Comparison of ENCODE assay signal across 8 mouse cellular contexts in the genomic region with DNA sequence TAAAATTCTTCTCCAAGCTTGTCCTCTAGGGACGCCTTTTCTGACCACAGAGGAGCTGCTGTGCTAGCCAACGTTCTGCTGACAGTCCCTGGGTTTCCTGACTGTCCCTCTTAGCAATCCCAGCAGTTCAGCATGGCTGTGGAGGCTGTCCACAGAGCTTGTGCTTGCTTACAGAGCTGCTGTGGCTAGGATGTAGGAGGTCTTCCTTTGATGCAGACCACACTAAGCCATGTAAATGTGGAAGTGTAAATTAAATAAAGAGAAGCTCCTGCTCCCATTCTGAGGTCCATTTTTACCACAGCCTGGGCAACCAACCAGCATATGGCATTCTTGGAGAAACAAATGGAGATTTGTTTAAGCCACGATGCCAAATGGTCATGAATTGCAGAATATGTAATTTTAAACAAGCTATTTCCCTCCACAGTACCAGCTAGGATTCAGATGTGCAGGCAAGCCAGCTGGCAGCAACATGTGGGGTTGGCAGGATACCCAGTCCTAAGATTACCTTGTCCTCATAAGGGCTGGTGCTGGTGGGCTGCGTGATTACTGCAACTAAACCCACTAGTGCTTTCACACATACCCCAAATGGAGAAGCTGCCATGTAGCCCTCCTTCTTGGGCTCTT.
A peak's percentile ranks its signal among the peaks of the same experiment; 100 is the strongest.
DNase-seq lines count a peak whose midpoint lies in the region; ATAC-seq and TF ChIP-seq lines count a peak whose summit lies in the region.

No protein-coding gene starts in this region.

- TF ChIP-seq CTCF in forebrain, postnatal 0 days (IDR thresholded peaks at IDR 0.05; ENCODE audit: low read depth), result no peak

- peaks cover 6% of the 10 kb centered on the region for H3K4me1 ChIP-seq in midbrain, embryonic 10.5 days
- no peaks in the 10 kb centered on the region for H3K4me1 ChIP-seq in midbrain, embryonic 11.5 days (ENCODE audit: control insufficient read depth, insufficient read depth, low read length)
- peaks cover 7% of the 10 kb centered on the region; the same call in 1 of the 2 replicates for H3K4me1 ChIP-seq in forebrain, postnatal 0 days (ENCODE audit: insufficient read depth)

- no peak overlapping the region for H3K4me3 ChIP-seq in midbrain, embryonic 10.5 days
- H3K4me3 ChIP-seq in midbrain, embryonic 11.5 days (ENCODE audit: low read depth, low read length), result no peak overlapping the region
- H3K4me3 ChIP-seq in forebrain, postnatal 0 days (ENCODE audit: low read depth, low read length), result no peak overlapping the region

- DNase-seq in midbrain, embryonic 10.5 days (ENCODE audit: low spot score), result no peak
- no peak for DNase-seq in midbrain, embryonic 11.5 days (ENCODE audit: low spot score, missing footprints)
- DNase-seq in forebrain, postnatal 0 days, result peak; percentile 73
- peak; percentile 46 to 53 for DNase-seq in layer of hippocampus, postnatal 36 days
- peak; percentile 74 for DNase-seq in right cerebral cortex, adult 18-20 months
- DNase-seq in gastrocnemius, postnatal 10 days, result no peak
- DNase-seq in kidney, adult 11 months, result no peak
- no peak for DNase-seq in adrenal gland, adult 2 months

- ATAC-seq in midbrain, embryonic 11.5 days (ENCODE audit: low FRiP score), result no peak
- peak; percentile 80 for ATAC-seq in forebrain, postnatal 0 days

- H3K9ac ChIP-seq in midbrain, embryonic 11.5 days (ENCODE audit: low read length), result no peak overlapping the region
- H3K9ac ChIP-seq in forebrain, postnatal 0 days, result no peak overlapping the region

- no peaks in the 10 kb centered on the region for H3K36me3 ChIP-seq in midbrain, embryonic 10.5 days
- no peaks in the 10 kb centered on the region for H3K36me3 ChIP-seq in midbrain, embryonic 11.5 days (ENCODE audit: control insufficient read depth, insufficient read depth, low read length)
- H3K36me3 ChIP-seq in forebrain, postnatal 0 days (ENCODE audit: insufficient read depth), result no peaks in the 10 kb centered on the region

- H3K27me3 ChIP-seq in midbrain, embryonic 10.5 days (ENCODE audit: low read depth, poor library complexity, severe bottlenecking), result no peaks in the 10 kb centered on the region
- no peaks in the 10 kb centered on the region for H3K27me3 ChIP-seq in midbrain, embryonic 11.5 days (ENCODE audit: control insufficient read depth, insufficient read depth, low read length)
- no peaks in the 10 kb centered on the region for H3K27me3 ChIP-seq in forebrain, postnatal 0 days (ENCODE audit: insufficient read depth, low read length)

- no peak overlapping the region for H3K4me2 ChIP-seq in midbrain, embryonic 11.5 days
- no peak overlapping the region for H3K4me2 ChIP-seq in forebrain, postnatal 0 days (ENCODE audit: low read depth)

- no peaks in the 10 kb centered on the region for H3K9me3 ChIP-seq in midbrain, embryonic 10.5 days (replicated peaks)
- H3K9me3 ChIP-seq in midbrain, embryonic 11.5 days (ENCODE audit: control insufficient read depth, low read length), result no peaks in the 10 kb centered on the region
- no peaks in the 10 kb centered on the region for H3K9me3 ChIP-seq in forebrain, postnatal 0 days (ENCODE audit: low read length)

- WGBS in midbrain, embryonic 10.5 days, result 68% methylated on average over 4 of the region's 4 CpGs
- WGBS in midbrain, embryonic 11.5 days, result 66% methylated on average over 4 of the region's 4 CpGs
- WGBS in forebrain, postnatal 0 days, result 38% methylated on average over 4 of the region's 4 CpGs

- 0 out of 2 replicates have a peak overlapping the region, but pooled peaks have one; percentile 33 for H3K27ac ChIP-seq in midbrain, embryonic 10.5 days (replicated peaks)
- H3K27ac ChIP-seq in midbrain, embryonic 11.5 days (ENCODE audit: low read depth, low read length), result no peak overlapping the region
- peak overlapping the region; percentile 62 for H3K27ac ChIP-seq in forebrain, postnatal 0 days (ENCODE audit: low read depth, low read length)

Comparison
In these comparisons a context has a peak if more than half of its experiments do, and no peak if none do; other contexts are left out.
1. DNase-seq: peak in forebrain, postnatal 0 days (single experiment), layer of hippocampus, postnatal 36 days (2 of 2) and right cerebral cortex, adult 18-20 months (single experiment); none in midbrain, embryonic 10.5 days (single experiment), midbrain, embryonic 11.5 days (single experiment), gastrocnemius, postnatal 10 days (single experiment), kidney, adult 11 months (single experiment) and adrenal gland, adult 2 months (single experiment).